Mouse (Mus musculus) kidney, adult 2 months (tissue): Measurements from ENCODE around the gene Hdc.

ENCODE experiments used
- CTCF ChIP-seq: fragments of 200-500 bp; conservative IDR thresholded peaks from 2 replicates; pipeline ENCODE4 v1.5.1; 2011; ENCODE audit warnings: low read depth, mild to moderate bottlenecking, control low read depth, low read length, moderate library complexity, mixed read lengths; ENCODE audit not compliant: insufficient read depth, insufficient read length
- POLR2A ChIP-seq: fragments of 200-500 bp; IDR thresholded peaks from one replicate; pipeline ENCODE4 v1.6.1; 2011; ENCODE audit warnings: low read depth, low read length, control low read depth

GRCm38 (mm10) chr2:126623138-126623537, 4.0 kb upstream of the Hdc start:
- TF ChIP-seq CTCF: no peak
- TF ChIP-seq POLR2A: no peak
